Mouse (Mus musculus): ENCODE measurements around the gene Pwwp2a. TPM values are rescaled to one million over a fixed set of nuclear protein-coding genes. Genes with fewer than 3 reads are reported as not detected.

Pwwp2a gene
- 23.8 and 28.0 TPM in 2 replicates for polyA plus RNA-seq (2015; fragmentation: Nextera tagmentation; extraction: Ambion mirVana)

DNA sequence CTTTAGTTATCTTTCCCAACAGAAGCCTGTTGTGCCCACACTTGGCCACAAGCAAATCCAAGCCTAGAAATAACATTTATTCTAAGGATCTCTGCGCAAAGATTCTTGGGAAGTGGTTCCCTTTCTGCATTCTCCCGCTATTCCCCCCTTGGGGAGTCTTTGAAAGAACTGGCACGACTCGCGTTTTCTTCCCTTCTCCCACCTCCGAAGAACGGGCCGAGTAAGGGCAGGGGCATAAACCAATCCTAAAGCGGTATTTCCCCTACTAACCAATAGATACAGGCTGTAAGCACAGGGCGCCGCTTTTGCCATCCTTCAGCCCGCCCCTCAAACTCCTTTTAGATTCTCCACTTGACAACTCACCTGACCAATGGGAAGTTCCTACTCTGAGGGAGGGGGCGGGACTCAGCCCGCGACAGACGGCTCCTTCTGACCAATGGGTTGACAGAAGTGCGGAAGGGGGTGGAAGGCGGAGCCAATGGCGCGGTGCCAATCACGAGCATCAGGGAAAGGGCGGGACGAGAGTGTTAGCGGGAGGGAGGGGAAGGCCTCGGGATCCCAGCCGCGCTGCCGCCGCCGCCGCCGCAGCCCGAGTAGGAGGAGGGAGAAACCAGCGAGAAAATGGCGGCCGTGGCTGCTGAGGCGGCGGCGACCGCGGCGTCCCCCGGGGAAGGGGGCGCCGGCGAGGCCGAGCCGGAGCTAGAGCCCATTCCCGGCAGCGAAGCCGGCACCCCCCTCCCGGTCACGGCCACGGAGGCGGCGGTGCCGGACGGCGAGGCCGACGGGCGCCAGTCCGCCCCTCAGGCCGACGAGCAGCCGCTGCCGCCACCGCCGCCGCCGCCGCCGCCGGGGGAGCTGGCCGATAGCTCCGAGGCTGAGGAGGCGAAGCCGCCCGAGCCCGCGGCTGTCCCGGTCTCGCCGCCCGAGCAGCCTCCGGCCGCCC, at the start of gene Pwwp2a:
Gene Pwwp2a, plus strand, starts transcription at position 527 of the 943 bp plus-strand sequence.
- Histone ChIP-seq H3K4me1 (0 out of 2 replicates have a peak, but pooled peaks cover 4% of the 10 kb centered on the region), H3K9me3 (no peaks in the 10 kb centered on the region), H3K9ac (peak within 1 kb of the TSS; percentile 92), H3K27me3 (replicated peaks) (no peaks in the 10 kb centered on the region), H3K27ac (peak within 1 kb of the TSS; percentile 92), H3K36me3 (peaks cover 4% of the 10 kb centered on the region; the same call in 1 of the 2 replicates), H3K4me3 (replicated peaks) (peak within 1 kb of the TSS; percentile 96), H3K4me2 (peak within 1 kb of the TSS; percentile 78)
- ATAC-seq (ENCODE audit: insufficient read depth, low FRiP score, low read depth) = peak; percentile 99
- WGBS = under 1% methylated on average over 51 of the region's 87 CpGs

DNA sequence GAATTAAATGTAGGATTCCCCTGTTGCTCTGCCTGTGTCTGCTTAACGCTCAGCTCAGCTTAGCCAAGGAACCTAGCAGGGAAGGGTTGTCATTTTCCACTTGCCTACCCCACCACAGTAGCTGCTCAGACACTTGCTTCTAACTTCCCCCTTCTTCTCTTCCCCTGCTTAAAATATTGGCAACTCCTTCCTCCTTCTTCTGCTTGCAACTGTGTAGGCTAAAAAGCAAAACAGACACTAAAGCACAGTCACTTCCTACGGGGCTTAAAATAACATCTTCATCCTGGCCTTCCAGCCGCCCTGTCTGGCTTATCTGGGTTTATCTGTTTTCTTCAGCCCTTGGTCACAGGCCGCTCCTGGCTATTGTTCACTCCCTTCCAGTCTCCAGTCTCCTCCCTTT, 49.2 kb upstream of the Pwwp2a start:
- peaks cover 13% of the 10 kb centered on the region for H3K4me1 ChIP-seq
- no peak overlapping the region for H3K4me3 ChIP-seq (replicated peaks)
- ATAC-seq (ENCODE audit: insufficient read depth, low FRiP score, low read depth) = no peak
- no peak overlapping the region for H3K4me2 ChIP-seq
- no peaks in the 10 kb centered on the region for H3K27me3 ChIP-seq (replicated peaks)
- 39% methylated on average over 4 of the region's 4 CpGs for WGBS
- H3K9ac ChIP-seq = no peak overlapping the region
- H3K36me3 ChIP-seq = no peaks in the 10 kb centered on the region
- H3K27ac ChIP-seq = 0 out of 2 replicates have a peak overlapping the region, but pooled peaks have one; percentile 68
- no peaks in the 10 kb centered on the region for H3K9me3 ChIP-seq

DNA sequence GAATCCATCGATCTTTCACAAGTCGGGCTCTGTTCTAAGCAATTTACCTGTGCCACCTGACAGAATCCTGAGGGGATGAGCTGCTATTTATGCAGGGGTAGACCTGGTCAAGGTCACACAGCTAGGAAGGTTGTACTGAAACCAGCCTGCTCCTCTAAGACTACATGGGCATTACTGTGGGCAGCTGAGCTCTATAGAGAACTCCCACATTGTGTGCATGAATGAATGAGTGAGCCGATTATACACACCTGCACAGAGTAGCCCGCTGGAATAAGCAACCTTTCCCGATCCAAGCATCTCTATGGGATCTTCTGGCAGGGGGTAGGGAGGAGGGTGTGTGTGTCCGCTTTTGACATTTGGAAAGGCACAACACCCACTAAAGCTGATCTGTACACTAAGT, 48.6 kb upstream of the Pwwp2a start:
- Histone ChIP-seq H3K9me3 (no peaks in the 10 kb centered on the region), H3K27ac (peak overlapping the region; percentile 68), H3K27me3 (replicated peaks) (no peaks in the 10 kb centered on the region), H3K4me1 (peaks cover 13% of the 10 kb centered on the region), H3K9ac (no peak overlapping the region), H3K36me3 (no peaks in the 10 kb centered on the region), H3K4me2 (no peak overlapping the region), H3K4me3 (replicated peaks) (no peak overlapping the region)
- no peak; the same call in 1 of the 2 replicates for ATAC-seq (ENCODE audit: insufficient read depth, low FRiP score, low read depth)
- WGBS = 65% methylated on average over 6 of the region's 6 CpGs

DNA sequence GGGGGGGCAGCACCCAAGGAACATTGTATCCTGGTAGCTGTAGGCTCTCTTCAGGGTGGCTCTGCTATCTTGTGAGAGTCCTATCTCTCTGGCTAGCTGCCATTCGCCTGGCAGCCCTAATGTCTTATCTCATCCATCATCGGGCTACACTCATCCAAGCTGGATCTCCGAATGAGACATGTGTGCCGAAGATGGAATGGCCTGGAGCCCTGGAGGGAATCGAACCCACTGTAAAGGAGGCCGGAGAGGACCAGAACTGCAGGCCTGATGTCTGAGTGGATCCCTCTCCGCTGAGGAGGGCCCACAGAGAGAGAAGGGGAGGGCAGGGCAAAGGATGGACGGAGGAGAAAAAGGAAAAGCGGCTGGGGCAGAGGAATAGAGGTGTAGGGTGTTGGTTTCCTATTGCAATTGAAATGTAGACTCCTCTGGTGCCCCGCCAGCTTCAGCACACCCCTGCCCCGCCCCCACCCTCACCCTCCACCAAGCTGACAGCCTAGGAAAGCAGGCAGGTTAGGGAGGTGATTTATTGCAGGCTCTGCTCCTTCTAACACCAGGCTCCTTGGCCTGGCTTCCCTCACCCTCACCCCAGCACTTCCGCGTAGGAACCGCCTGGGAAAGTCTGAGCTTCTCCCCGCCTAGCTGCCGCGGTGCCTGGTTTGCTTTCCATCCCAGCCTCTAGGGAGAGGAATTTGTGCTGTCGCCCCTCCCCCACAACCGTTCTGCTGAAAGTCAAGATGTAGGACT, 48.0 kb upstream of the Pwwp2a start:
- Histone ChIP-seq H3K27me3 (replicated peaks) (no peaks in the 10 kb centered on the region), H3K27ac (peak overlapping the region; percentile 68), H3K9ac (peak overlapping the region; percentile 6; the same call in 1 of the 2 replicates), H3K9me3 (no peaks in the 10 kb centered on the region), H3K36me3 (no peaks in the 10 kb centered on the region), H3K4me2 (peak overlapping the region; percentile 42), H3K4me3 (replicated peaks) (no peak overlapping the region), H3K4me1 (peaks cover 13% of the 10 kb centered on the region)
- WGBS = 13% methylated on average over 19 of the region's 19 CpGs
- ATAC-seq (ENCODE audit: insufficient read depth, low FRiP score, low read depth) = peak; percentile 83

DNA sequence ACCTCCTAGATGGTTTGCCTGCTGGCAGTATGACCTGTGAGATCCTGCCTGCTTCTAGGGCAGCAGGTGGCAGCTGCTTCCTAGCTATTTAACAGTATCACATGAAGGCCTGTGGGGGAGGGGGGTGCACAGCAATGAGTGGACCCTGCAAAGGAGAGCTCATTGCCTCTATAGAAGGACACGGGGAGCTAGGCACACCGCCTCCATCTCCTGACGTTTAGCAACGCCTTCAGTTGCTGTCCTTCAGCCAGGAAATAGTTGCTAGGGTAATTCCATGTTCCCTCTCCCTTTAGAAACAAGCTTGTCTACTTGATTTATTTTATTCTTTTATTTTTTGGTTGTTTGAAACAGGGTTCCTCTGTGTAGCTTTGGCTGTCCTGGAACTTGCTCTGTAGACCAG, 45.0 kb upstream of the Pwwp2a start:
- H3K4me2 ChIP-seq = no peak overlapping the region
- peaks cover 13% of the 10 kb centered on the region for H3K4me1 ChIP-seq
- no peak overlapping the region for H3K9ac ChIP-seq
- H3K27ac ChIP-seq = no peak overlapping the region
- H3K9me3 ChIP-seq = no peaks in the 10 kb centered on the region
- no peak for ATAC-seq (ENCODE audit: insufficient read depth, low FRiP score, low read depth)
- H3K36me3 ChIP-seq = no peaks in the 10 kb centered on the region
- H3K4me3 ChIP-seq (replicated peaks) = no peak overlapping the region
- 69% methylated on average over 4 of the region's 4 CpGs for WGBS
- no peaks in the 10 kb centered on the region for H3K27me3 ChIP-seq (replicated peaks)

DNA sequence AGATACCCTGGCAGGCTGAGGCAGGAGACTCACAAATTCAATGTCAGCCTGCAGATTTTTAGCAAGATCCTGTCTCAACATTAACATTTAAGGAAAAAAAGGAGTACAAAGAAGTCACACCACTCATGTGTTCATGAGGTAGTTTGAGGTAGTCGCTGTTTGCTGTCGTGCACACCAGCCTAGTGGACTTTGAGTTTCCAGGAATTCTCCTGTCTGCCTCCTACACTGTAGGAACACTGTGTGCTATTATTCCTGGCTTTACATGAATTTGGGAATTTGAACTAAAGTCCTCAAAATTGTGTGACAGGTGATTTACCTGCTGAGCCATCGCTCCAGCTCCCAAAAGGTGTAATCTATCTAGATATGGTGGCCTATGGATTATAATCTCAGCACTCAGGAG, 43.3 kb upstream of the Pwwp2a start:
- peaks cover 15% of the 10 kb centered on the region for H3K4me1 ChIP-seq
- no peak for ATAC-seq (ENCODE audit: insufficient read depth, low FRiP score, low read depth)
- H3K4me3 ChIP-seq (replicated peaks) = no peak overlapping the region
- H3K4me2 ChIP-seq = no peak overlapping the region
- H3K27me3 ChIP-seq (replicated peaks) = no peaks in the 10 kb centered on the region
- H3K36me3 ChIP-seq = no peaks in the 10 kb centered on the region
- H3K9ac ChIP-seq = no peak overlapping the region
- H3K9me3 ChIP-seq = no peaks in the 10 kb centered on the region
- 89% methylated on average over 3 of the region's 3 CpGs for WGBS
- no peak overlapping the region for H3K27ac ChIP-seq

DNA sequence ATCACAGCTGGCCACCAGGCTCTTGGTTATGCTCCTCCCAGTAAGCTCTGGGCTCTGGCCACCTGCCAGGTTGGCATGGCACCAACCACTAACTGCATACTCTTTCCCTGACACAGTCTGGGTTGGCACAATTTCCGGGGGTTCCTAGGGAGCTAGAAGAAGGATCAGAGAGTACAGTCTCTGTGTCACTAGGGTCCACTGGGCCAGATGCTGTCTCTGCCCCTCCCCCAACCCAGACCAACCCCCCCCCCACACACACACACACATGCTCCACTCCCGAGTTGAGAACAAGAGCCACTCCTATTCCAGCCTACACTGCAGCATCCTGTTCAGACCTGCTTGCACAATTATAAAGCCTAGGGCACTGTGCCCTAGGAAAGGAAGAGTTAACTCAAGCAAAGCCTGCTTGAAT, 38.6 kb upstream of the Pwwp2a start:
- peak overlapping the region; percentile 16; the same call in 1 of the 2 replicates for H3K27ac ChIP-seq
- WGBS = 25% methylated on average over 2 of the region's 2 CpGs
- H3K9ac ChIP-seq = no peak overlapping the region
- no peaks in the 10 kb centered on the region for H3K36me3 ChIP-seq
- H3K4me2 ChIP-seq = no peak overlapping the region
- H3K4me1 ChIP-seq = peaks cover 11% of the 10 kb centered on the region
- no peaks in the 10 kb centered on the region for H3K9me3 ChIP-seq
- ATAC-seq (ENCODE audit: insufficient read depth, low FRiP score, low read depth) = peak; percentile 81; the same call in 1 of the 2 replicates
- H3K27me3 ChIP-seq (replicated peaks) = no peaks in the 10 kb centered on the region
- H3K4me3 ChIP-seq (replicated peaks) = no peak overlapping the region

DNA sequence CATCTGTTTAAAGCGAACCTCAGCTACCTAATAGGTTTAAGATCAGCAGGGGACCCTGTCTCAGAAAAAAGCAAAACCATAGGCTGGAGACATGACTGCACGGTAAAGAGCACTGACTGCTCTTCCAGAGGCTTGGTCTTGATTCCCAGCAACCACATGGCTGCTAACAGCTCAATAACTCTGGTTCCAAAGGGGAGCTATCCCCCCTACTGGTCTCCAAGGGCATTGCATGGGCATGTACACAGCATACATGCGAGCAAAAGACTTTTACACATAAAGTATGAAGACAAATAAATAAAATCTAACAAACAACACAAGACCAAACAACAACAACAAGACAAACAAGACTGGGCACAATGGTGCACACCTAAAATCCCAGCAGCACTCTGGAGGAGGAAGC, 36.5 kb upstream of the Pwwp2a start:
- ATAC-seq (ENCODE audit: insufficient read depth, low FRiP score, low read depth) = no peak
- no peak overlapping the region for H3K9ac ChIP-seq
- H3K27me3 ChIP-seq (replicated peaks) = no peaks in the 10 kb centered on the region
- H3K36me3 ChIP-seq = no peaks in the 10 kb centered on the region
- no peak overlapping the region for H3K27ac ChIP-seq
- H3K9me3 ChIP-seq = no peaks in the 10 kb centered on the region
- peaks cover 11% of the 10 kb centered on the region for H3K4me1 ChIP-seq
- 89% methylated on average over 3 of the region's 3 CpGs for WGBS
- no peak overlapping the region for H3K4me2 ChIP-seq
- no peak overlapping the region for H3K4me3 ChIP-seq (replicated peaks)

DNA sequence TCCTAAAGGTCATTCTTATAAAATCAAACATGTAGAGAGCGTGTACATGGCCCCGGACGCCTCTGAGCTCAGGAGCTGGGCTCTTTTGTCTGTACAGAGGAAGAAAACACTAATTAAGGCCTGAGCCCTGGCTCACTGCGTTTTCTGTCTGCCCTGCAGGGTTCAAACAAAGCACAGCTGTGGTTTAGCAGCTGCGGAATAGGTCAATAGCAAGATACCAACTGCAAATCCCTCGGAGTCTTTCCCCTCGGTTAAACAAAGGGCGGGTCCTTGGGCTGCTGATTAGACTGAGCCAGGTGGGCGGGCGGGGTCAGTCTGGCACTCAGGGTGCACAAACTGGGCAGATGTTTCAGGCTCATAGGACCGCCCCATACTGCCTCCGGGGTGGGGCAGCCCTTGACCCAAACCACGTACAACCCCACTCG, 28.7 kb upstream of the Pwwp2a start:
- WGBS = 39% methylated on average over 14 of the region's 14 CpGs
- H3K4me1 ChIP-seq = no peaks in the 10 kb centered on the region
- peak overlapping the region; percentile 17 for H3K4me2 ChIP-seq
- H3K27me3 ChIP-seq (replicated peaks) = no peaks in the 10 kb centered on the region
- H3K9me3 ChIP-seq = no peaks in the 10 kb centered on the region
- H3K36me3 ChIP-seq = no peaks in the 10 kb centered on the region
- peak; percentile 87 for ATAC-seq (ENCODE audit: insufficient read depth, low FRiP score, low read depth)
- H3K9ac ChIP-seq = no peak overlapping the region
- no peak overlapping the region for H3K4me3 ChIP-seq (replicated peaks)
- peak overlapping the region; percentile 49 for H3K27ac ChIP-seq

DNA sequence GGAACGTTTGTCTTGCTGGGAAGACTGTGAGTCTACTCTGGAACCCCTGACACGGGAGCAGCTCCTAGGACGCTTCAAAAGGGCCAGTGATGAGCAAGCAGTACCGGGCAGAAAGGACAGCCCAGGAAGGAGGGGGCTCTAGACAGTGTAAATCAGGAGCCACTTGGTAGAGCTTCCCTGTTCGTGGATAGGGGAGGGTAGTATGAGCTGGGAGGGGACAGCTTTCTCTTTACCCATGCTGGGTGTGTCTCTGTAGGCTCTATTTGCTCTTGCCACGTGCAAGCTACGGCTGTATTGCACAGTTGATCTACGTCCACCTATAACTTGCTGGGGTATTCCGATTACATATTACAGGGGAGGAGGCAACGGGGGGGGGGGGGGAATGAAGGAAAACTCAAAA, 25.3 kb upstream of the Pwwp2a start:
- 58% methylated on average over 10 of the region's 10 CpGs for WGBS
- H3K4me3 ChIP-seq (replicated peaks) = no peak overlapping the region
- H3K4me2 ChIP-seq = no peak overlapping the region
- peak overlapping the region; percentile 26; the same call in 1 of the 2 replicates for H3K27ac ChIP-seq
- H3K9ac ChIP-seq = no peak overlapping the region
- no peaks in the 10 kb centered on the region for H3K9me3 ChIP-seq
- H3K4me1 ChIP-seq = no peaks in the 10 kb centered on the region
- H3K27me3 ChIP-seq (replicated peaks) = no peaks in the 10 kb centered on the region
- ATAC-seq (ENCODE audit: insufficient read depth, low FRiP score, low read depth) = peak; percentile 82
- H3K36me3 ChIP-seq = no peaks in the 10 kb centered on the region

DNA sequence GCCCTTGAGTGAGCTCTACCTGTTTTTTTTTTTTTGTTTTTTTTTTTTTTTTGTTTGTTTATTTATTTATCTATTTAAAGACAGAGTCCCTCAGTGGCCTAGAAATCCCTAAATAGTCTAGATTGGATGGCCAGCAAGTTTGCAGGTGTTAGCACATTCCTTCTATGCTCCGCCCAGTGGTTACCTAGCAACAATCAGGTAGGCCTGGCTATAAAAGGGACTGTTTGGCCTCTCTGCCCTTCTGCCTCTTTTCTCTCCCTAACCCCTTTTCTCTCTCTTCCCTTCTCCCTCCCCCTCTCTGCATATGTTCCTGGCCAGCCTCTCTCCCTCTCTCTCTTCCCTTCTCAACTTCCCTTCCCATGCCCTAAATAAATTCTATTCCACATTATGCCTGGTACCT, 23.8 kb upstream of the Pwwp2a start:
- H3K9ac ChIP-seq = no peak overlapping the region
- ATAC-seq (ENCODE audit: insufficient read depth, low FRiP score, low read depth) = peak; percentile 48
- no peaks in the 10 kb centered on the region for H3K9me3 ChIP-seq
- 88% methylated on average over 1 of the region's 1 CpGs for WGBS
- no peaks in the 10 kb centered on the region for H3K4me1 ChIP-seq
- H3K4me3 ChIP-seq (replicated peaks) = no peak overlapping the region
- no peak overlapping the region for H3K4me2 ChIP-seq
- no peak overlapping the region for H3K27ac ChIP-seq
- no peaks in the 10 kb centered on the region for H3K27me3 ChIP-seq (replicated peaks)
- no peaks in the 10 kb centered on the region for H3K36me3 ChIP-seq

Measured in stomach, embryonic 15.5 days (tissue).